Mouse (Mus musculus): ENCODE results near the gene Ankmy2. TPM values are rescaled to one million over a fixed set of nuclear protein-coding genes. Genes with fewer than 3 reads are reported as not detected.

Gene Ankmy2
- 11.3 and 13.5 TPM in 2 replicates for polyA plus RNA-seq (2012; rRNA removed)

GRCm38 (mm10) chr12:36156637-36157303, at the start of gene Ankmy2:
Gene Ankmy2, plus strand, starts transcription at chr12:36157114.
- peak; percentile 80 for DNase-seq (ENCODE audit: low read depth, low spot score)
- under 1% methylated on average over 42 of the region's 42 CpGs for WGBS

- no peak for DNase-seq (ENCODE audit: low read depth, low spot score)
- WGBS = 94% methylated on average over 5 of the region's 5 CpGs
Measured at GRCm38 (mm10) chr12:36108442-36108841, 48.5 kb upstream of the Ankmy2 start.

DNA sequence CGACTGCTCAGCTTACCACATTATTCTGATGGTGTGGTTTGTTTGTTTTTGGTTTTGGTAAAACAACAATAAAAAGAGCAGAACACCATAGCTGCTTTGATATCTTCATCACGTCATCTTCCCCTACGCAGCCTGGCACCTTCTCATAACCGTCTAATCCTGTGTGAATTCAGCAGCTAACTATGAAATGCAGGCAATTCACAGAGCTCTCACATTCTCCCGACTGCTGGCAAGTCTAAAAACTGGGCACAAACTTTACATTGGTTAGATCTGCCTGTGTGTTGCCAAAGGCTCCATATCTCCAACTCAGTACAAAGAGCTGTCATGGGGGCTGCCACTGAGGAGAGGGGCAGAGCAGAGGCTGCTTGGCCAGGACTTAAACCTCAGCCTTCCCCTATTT, 46.5 kb upstream of the Ankmy2 start:
- WGBS = 88% methylated on average over 5 of the region's 5 CpGs
- DNase-seq (ENCODE audit: low read depth, low spot score) = no peak

- DNase-seq (ENCODE audit: low read depth, low spot score) = no peak
- 87% methylated on average over 5 of the region's 5 CpGs for WGBS
Measured at GRCm38 (mm10) chr12:36111110-36111509, 45.8 kb upstream of the Ankmy2 start.

- 99% methylated on average over 3 of the region's 3 CpGs for WGBS
- no peak for DNase-seq (ENCODE audit: low read depth, low spot score)
Measured at GRCm38 (mm10) chr12:36112081-36112480, 44.8 kb upstream of the Ankmy2 start.

GRCm38 (mm10) chr12:36117161-36117560, 39.8 kb upstream of the Ankmy2 start:
- no peak for DNase-seq (ENCODE audit: low read depth, low spot score)
- 89% methylated on average over 6 of the region's 6 CpGs for WGBS

DNA sequence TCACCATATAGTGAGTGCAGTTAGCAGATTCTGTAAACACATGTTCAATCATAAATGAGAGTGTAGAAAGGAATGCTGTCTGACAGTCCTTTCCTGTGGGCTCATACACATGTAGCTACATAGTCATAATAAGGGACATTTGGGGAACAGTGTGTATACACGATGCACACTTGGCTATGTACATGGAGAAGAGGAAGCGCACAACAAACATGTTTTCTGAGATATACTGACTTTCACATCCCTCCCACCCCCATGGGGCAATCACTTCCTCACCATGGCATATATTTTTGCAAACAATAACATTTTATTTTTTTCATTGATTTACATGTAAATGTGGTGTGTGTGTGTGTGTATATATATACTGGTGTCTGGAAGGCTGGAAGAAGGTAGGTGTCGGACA, 37.7 kb upstream of the Ankmy2 start:
- 91% methylated on average over 3 of the region's 3 CpGs for WGBS
- DNase-seq (ENCODE audit: low read depth, low spot score) = no peak

GRCm38 (mm10) chr12:36126049-36126448, 30.9 kb upstream of the Ankmy2 start:
- WGBS = 95% methylated on average over 5 of the region's 5 CpGs
- no peak for DNase-seq (ENCODE audit: low read depth, low spot score)

DNA sequence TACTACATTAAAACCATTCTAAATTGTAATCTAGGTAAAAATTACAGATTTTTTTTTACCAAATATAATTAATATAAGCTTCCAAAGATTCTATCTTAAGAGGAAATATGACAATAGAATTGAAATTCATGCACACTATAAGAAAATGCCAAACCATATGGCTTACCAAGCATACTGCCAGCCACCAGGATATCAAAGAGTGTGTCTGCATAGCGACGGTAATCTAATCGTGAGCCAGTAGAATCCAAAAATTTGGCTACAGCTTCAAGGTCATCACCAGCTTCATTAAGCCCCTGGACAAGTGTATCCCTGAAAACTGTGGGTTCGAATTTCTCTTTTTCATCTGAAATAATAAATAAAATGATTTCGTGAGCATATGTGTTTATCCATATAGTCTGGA, 27.1 kb upstream of the Ankmy2 start:
- DNase-seq (ENCODE audit: low read depth, low spot score) = no peak
- WGBS = 95% methylated on average over 5 of the region's 5 CpGs

GRCm38 (mm10) chr12:36132254-36132653, 24.7 kb upstream of the Ankmy2 start:
- DNase-seq (ENCODE audit: low read depth, low spot score) = no peak
- 92% methylated on average over 2 of the region's 2 CpGs for WGBS

DNA sequence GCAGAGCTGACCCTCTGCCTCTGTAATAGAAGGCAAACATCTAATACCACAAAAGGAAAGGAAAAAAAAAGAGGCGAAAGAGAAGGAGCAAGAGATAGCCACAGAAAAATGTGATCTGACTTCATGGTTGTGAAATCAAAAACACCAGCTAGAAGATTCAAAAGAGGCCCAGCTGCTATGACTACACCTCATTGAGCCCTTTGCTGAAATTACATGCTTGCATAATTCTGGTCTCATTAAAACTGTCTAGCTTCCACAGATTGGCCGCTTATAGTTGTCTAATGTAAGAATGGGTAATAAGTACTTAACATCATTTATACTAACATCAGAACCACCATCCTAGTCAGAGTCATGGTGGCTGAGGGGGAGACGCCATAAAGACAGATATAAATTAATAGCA, 24.2 kb upstream of the Ankmy2 start:
- no peak for DNase-seq (ENCODE audit: low read depth, low spot score)
- 92% methylated on average over 3 of the region's 3 CpGs for WGBS

DNA sequence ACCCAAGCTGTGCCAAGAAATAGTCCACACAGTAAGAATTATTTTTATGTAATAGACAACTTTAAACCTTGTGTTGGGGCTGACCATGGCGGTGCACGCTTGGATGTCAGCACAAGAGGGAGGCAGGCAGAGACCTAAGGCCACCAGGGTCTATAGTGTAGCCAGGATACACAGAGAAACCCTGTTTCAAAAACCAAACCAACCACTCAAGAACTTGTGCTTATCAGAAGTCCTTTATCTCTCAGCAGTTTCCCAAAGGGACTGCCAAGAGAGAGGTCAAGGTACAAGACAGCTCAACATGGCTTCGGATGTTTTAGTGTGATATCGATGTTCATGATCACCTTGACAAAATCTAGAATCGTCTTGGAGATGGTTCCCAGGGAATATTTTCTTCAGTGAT, 23.4 kb upstream of the Ankmy2 start:
- WGBS = 57% methylated on average over 5 of the region's 5 CpGs
- no peak for DNase-seq (ENCODE audit: low read depth, low spot score)

DNA sequence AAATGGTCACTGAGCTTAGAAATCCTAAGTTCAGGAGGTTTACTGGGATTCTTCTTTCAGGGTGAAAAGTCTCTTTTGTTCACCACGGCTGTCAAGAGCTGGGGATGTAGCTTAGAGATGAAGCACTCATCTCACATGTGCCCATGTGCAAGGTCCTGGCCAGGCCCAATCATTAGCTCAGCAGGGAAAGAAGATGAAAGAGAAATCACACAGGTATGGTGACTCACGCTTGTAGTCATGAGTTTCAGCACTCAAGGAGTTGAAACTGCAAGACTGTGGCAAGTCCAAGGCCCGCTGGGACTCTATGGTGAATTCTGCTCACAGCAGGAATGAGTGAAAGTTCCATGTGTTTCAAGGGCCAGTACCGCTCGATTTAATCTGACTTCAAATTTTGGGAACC, 22.8 kb upstream of the Ankmy2 start:
- WGBS = 92% methylated on average over 5 of the region's 5 CpGs
- no peak for DNase-seq (ENCODE audit: low read depth, low spot score)

DNA sequence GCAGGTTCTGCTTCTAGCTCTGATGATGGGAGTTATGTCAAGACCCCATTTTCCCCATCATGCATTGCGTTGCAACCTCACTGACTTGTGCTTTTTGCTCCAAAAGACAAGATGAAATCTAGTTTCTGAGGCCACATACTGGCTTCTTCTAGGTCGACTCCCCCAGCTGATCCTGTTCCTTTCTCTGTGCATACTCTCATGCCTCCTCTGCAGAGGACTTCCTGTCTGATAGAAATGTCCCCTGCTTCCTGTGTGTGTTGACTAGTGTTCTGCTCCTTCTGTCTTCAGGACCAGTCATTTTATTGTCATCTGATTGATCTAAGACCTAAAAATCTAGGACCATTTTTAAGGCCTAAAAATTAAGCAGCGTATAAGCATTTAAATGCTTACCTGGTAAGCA, 21.5 kb upstream of the Ankmy2 start:
- WGBS = 82% methylated on average over 3 of the region's 3 CpGs
- no peak for DNase-seq (ENCODE audit: low read depth, low spot score)

GRCm38 (mm10) chr12:36136285-36136684, 20.6 kb upstream of the Ankmy2 start:
- DNase-seq (ENCODE audit: low read depth, low spot score) = no peak
- WGBS = 93% methylated on average over 8 of the region's 8 CpGs

- 92% methylated on average over 4 of the region's 4 CpGs for WGBS
- DNase-seq (ENCODE audit: low read depth, low spot score) = no peak
Measured at GRCm38 (mm10) chr12:36137192-36137591, 19.7 kb upstream of the Ankmy2 start.

DNA sequence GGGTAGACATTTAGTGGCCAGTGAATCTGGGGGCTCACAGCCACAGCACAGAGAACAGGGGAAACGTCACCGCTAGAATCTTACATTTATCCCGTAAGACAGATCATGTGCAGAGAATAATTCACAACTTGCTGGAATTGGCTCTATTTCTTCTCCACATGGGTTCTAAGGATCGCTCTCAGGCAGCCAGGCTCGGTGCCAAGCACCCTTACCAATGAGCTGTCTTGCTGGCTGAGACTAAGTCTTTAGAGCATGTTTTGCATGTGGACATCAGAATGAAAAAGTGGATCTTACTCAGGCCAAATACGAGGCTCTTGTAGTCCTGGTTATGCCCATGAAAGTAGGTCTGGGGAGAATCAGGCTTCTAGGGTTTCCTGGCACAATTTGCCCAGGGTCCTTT, 16.5 kb upstream of the Ankmy2 start:
- WGBS = 71% methylated on average over 6 of the region's 6 CpGs
- no peak for DNase-seq (ENCODE audit: low read depth, low spot score)

GRCm38 (mm10) chr12:36146230-36147011, 10.5 kb upstream of the Ankmy2 start:
- no peak for DNase-seq (ENCODE audit: low read depth, low spot score)
- 75% methylated on average over 3 of the region's 3 CpGs for WGBS

- DNase-seq (ENCODE audit: low read depth, low spot score) = no peak
Measured at GRCm38 (mm10) chr12:36150265-36150664, 6.6 kb upstream of the Ankmy2 start.

DNA sequence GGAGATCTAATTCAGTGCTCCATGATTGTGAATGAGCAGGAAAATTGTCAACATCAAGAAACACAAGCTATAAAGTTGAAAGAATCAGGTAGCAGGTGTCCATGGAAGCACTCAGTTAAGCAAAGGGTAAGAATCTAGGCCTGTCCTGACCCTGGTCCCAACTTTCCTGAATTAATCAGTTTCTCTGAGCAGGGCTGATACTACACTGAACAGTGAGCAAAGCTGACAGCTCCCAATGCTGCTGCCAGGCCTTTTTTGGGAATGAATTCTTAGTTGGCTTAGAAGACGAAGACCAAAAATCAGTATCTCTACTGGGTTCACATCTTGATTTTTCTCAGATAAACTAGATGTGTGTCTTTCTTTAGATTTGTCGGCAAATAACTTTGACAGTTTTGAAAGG, 6.2 kb upstream of the Ankmy2 start:
- WGBS = 79% methylated on average over 2 of the region's 2 CpGs
- no peak for DNase-seq (ENCODE audit: low read depth, low spot score)

More at GRCm38 (mm10) chr12:36150265-36150664, 6.6 kb upstream of the Ankmy2 start:
- 82% methylated on average over 2 of the region's 2 CpGs for WGBS

DNA sequence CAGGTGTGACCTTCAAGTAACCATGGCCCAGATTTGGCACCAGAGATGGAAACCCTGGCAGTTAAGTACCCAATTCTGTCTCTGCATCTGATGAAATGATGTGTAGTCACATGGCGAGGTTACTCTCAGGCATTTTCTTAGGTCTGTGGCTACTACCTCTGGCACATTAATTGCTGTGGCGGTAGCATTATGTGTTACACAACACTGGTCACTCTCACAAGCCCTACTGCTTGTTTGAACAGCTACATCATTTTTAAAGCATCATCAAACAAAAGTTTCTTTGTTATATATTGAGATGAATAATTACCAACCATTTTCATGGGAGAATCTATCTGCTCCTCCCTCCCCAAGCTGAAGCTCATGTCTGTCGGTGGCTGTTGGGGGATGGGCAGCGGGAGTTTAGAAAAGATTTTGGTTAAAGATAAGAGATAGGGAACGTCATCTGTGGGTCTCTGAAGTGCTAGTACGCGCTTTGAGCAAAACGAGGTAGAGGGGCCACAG, 1.7 kb upstream of the Ankmy2 start:
- no peak for DNase-seq (ENCODE audit: low read depth, low spot score)

More for the DNA sequence above, 1.7 kb upstream of the Ankmy2 start:
- 8% methylated on average over 8 of the region's 8 CpGs for WGBS

Data from large intestine, adult 2 months (tissue).